In the genomic region with DNA sequence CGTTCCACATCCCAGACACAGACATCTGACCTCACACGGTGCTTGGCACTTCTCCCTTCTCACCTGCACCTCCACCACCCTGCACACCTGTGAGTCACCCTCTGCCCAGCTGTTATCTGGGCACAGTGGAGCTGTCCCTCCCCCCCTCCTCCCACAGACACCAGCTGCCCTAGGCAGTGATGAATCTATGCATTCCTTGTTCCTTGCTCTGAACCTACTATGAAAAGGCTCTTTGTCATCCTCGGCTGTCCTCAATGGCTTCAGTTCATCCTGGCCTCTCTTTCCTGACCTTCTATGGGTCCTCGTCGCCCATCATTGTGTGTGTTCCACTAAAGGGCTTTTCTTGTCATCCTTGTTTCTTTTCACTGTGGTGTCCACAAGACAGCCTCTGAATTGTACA, we compare ENCODE assay signal across 35 mouse cellular contexts. TPM values are rescaled to one million over a fixed set of nuclear protein-coding genes. Genes with fewer than 3 reads are reported as not detected.
A peak's percentile ranks its signal among the peaks of the same experiment; 100 is the strongest.
DNase-seq lines count a peak whose midpoint lies in the region; ATAC-seq and TF ChIP-seq lines count a peak whose summit lies in the region.
"Had no signal": no experiment of that assay in that cellular context is flagged by ENCODE, and none has a peak within 500 bp of the region (broad histone marks: within the 10 kb centered on the region; RNA-seq: fewer than 3 reads in every experiment).

No protein-coding gene starts in this region.

- H3K9ac ChIP-seq in hindbrain, embryonic 16.5 days (ENCODE audit: low read depth, low read length), result no peak overlapping the region
- H3K9ac ChIP-seq in hindbrain, embryonic 12.5 days, result no peak overlapping the region
- H3K9ac ChIP-seq: heart, embryonic 12.5 days; liver, embryonic 13.5 days; neural tube, embryonic 13.5 days had no signal

- TF ChIP-seq POLR2A in myocyte (IDR thresholded peaks at IDR 0.05; ENCODE audit: insufficient read length, low read depth), result no peak

- H3K36me3 ChIP-seq in hindbrain, embryonic 16.5 days (ENCODE audit: control insufficient read depth, insufficient read depth, low read length), result no peaks in the 10 kb centered on the region
- no peaks in the 10 kb centered on the region for H3K36me3 ChIP-seq in hindbrain, embryonic 12.5 days
- H3K36me3 ChIP-seq in megakaryocyte, embryonic 14.5 days (replicated peaks; ENCODE audit: low read length), result no peaks in the 10 kb centered on the region
- H3K36me3 ChIP-seq in myocyte (ENCODE audit: control insufficient read depth, insufficient read depth), result no peaks in the 10 kb centered on the region
- H3K36me3 ChIP-seq: forebrain, embryonic 10.5 days; heart, embryonic 12.5 days; liver, embryonic 13.5 days; neural tube, embryonic 13.5 days had no signal

- no peak overlapping the region for H3ac ChIP-seq in myocyte (ENCODE audit: control insufficient read depth, insufficient read length)

- 42% methylated on average over 5 of the region's 5 CpGs for WGBS in hindbrain, embryonic 16.5 days
- WGBS in hindbrain, embryonic 12.5 days, result 48% methylated on average over 5 of the region's 5 CpGs

- H3K4me3 ChIP-seq in hindbrain, embryonic 16.5 days (ENCODE audit: low read length), result no peak overlapping the region
- H3K4me3 ChIP-seq in hindbrain, embryonic 12.5 days, result no peak overlapping the region
- H3K4me3 ChIP-seq in megakaryocyte, embryonic 14.5 days (replicated peaks), result peak overlapping the region; percentile 24
- H3K4me3 ChIP-seq in myocyte, result no peak overlapping the region
- H3K4me3 ChIP-seq: forebrain, embryonic 10.5 days; gastrocnemius, adult 2 months; heart, embryonic 12.5 days; liver, embryonic 13.5 days; neural tube, embryonic 13.5 days had no signal

- peak; percentile 88 for DNase-seq in brain, adult 2 months (ENCODE audit: low read depth, low spot score)
- no peak for DNase-seq in adrenal gland, postnatal 36 days
- DNase-seq: adrenal gland, postnatal 10 days; cerebellum, adult 8-10 months; cerebellum, postnatal 36 days; gastrocnemius, adult 2 months; heart, postnatal 10 days; kidney, adult 18-20 months; kidney, postnatal 4 days; liver, embryonic 13.5 days; lung, adult 2 months; lung, postnatal 14 days; midbrain, embryonic 14.5 days; spleen, adult 18-20 months; thymus, postnatal 14 days had no signal

- no peak overlapping the region for H3K4me2 ChIP-seq in hindbrain, embryonic 16.5 days (ENCODE audit: low read length)
- H3K4me2 ChIP-seq in hindbrain, embryonic 12.5 days (replicated peaks), result no peak overlapping the region
- H3K4me2 ChIP-seq in myocyte (ENCODE audit: low read depth), result no peak overlapping the region
- H3K4me2 ChIP-seq: heart, embryonic 12.5 days; liver, embryonic 13.5 days; neural tube, embryonic 13.5 days had no signal

- H3K27ac ChIP-seq in hindbrain, embryonic 16.5 days (ENCODE audit: low read depth, low read length), result no peak overlapping the region
- no peak overlapping the region for H3K27ac ChIP-seq in hindbrain, embryonic 12.5 days
- H3K27ac ChIP-seq: forebrain, embryonic 10.5 days; gastrocnemius, adult 2 months; liver, embryonic 13.5 days; neural tube, embryonic 13.5 days had no signal

- H3K9me3 ChIP-seq in hindbrain, embryonic 16.5 days (ENCODE audit: control insufficient read depth, low read length), result no peaks in the 10 kb centered on the region
- no peaks in the 10 kb centered on the region for H3K9me3 ChIP-seq in hindbrain, embryonic 12.5 days (replicated peaks)
- H3K9me3 ChIP-seq in megakaryocyte, embryonic 14.5 days, result peaks cover 31% of the 10 kb centered on the region; the same call in 1 of the 2 replicates
- H3K9me3 ChIP-seq: forebrain, embryonic 10.5 days; heart, embryonic 12.5 days; liver, embryonic 13.5 days; neural tube, embryonic 13.5 days had no signal

- H3K27me3 ChIP-seq in hindbrain, embryonic 16.5 days (replicated peaks; ENCODE audit: control insufficient read depth, insufficient read depth, low read length), result peaks cover 4% of the 10 kb centered on the region; the same call in 1 of the 2 replicates
- peaks cover 15% of the 10 kb centered on the region for H3K27me3 ChIP-seq in hindbrain, embryonic 12.5 days
- peaks cover 7% of the 10 kb centered on the region for H3K27me3 ChIP-seq in megakaryocyte, embryonic 14.5 days (replicated peaks)
- H3K27me3 ChIP-seq in myocyte (ENCODE audit: control insufficient read depth, insufficient read depth, insufficient read length), result peaks cover 25% of the 10 kb centered on the region

- no peaks in the 10 kb centered on the region for H3K79me2 ChIP-seq in myocyte (ENCODE audit: control insufficient read depth, insufficient read depth)

- ATAC-seq in hindbrain, embryonic 16.5 days, result peak; percentile 57
- no peak for ATAC-seq in hindbrain, embryonic 12.5 days (ENCODE audit: low FRiP score)
- ATAC-seq in megakaryocyte, adult 5-6 weeks (ENCODE audit: poor library complexity, severe bottlenecking), result no peak
- ATAC-seq: inflammation-experienced regulatory T-cells, adult 6 months had no signal

- H3K4me1 ChIP-seq in hindbrain, embryonic 16.5 days (ENCODE audit: control insufficient read depth, insufficient read depth, low read depth, low read length), result peaks cover 5% of the 10 kb centered on the region; the same call in 1 of the 2 replicates
- H3K4me1 ChIP-seq in hindbrain, embryonic 12.5 days, result peaks cover 10% of the 10 kb centered on the region; the same call in 1 of the 2 replicates
- H3K4me1 ChIP-seq in megakaryocyte, embryonic 14.5 days, result no peaks in the 10 kb centered on the region
- H3K4me1 ChIP-seq: liver, embryonic 13.5 days had no signal

TF ChIP-seq in myocyte, 11 proteins besides CTCF, POLR2A, EP300 and RAD21:
- peak in 1 of 3 experiments; percentile 56 for TF ChIP-seq MYOG (IDR thresholded peaks at IDR 0.05; ENCODE audit: control insufficient read depth in 1 of 3, insufficient read depth in 1 of 3, insufficient read length in 2 of 3, low read depth in 2 of 3)
- no peak for TF ChIP-seq TCF3 (IDR thresholded peaks at IDR 0.05; ENCODE audit: insufficient read length, low read depth)
- TF ChIP-seq CEBPB (IDR thresholded peaks at IDR 0.05; ENCODE audit: insufficient read depth, poor library complexity, severe bottlenecking), result no peak
- TF ChIP-seq MYOD1 (IDR thresholded peaks at IDR 0.05; ENCODE audit: control insufficient read depth in 1 of 3, insufficient read length in 2 of 3, low read depth in 2 of 3), result peak in 2 of 3 experiments; percentile 52 to 91
- no peak for TF ChIP-seq SRF (IDR thresholded peaks at IDR 0.05; ENCODE audit: control insufficient read depth, insufficient read length, low read depth)

RNA-seq across cellular contexts. Expression of a gene that starts 3.8 kb away (rescaled TPM):
- 1.5 and 1.6 TPM in 2 replicates for polyA plus RNA-seq in hindbrain, embryonic 16.5 days (2015; fragmentation: Nextera tagmentation; extraction: Ambion mirVana)
- polyA plus RNA-seq in hindbrain, embryonic 12.5 days (2016; fragmentation: Nextera tagmentation; extraction: Ambion mirVana), result 0.25 and 0.34 TPM in 2 replicates
- not detected in 2 replicates for polyA plus RNA-seq in megakaryocyte, embryonic 14.5 days (2012; ENCODE audit: insufficient read depth, low replicate concordance)
- total RNA-seq in megakaryocyte, adult 5-6 weeks (2015), result not detected in 2 replicates
- total RNA-seq in megakaryocyte, adult 5-6 weeks (2017), result 0.08 TPM in 1 of 2 replicates, not detected in the other
- polyA plus RNA-seq in myocyte (2012; fragmentation: generic; extraction: Trizol), result not detected
- not detected for total RNA-seq in adrenal gland, postnatal 36 days (2021)
- total RNA-seq: gastrocnemius, adult 2 months; granulocyte monocyte progenitor cell, adult 5-6 weeks had no signal
- polyA plus RNA-seq: C2C12; heart, embryonic 12.5 days; inflammation-experienced regulatory T-cells, adult 6 months; kidney, embryonic 16.5 days; liver, embryonic 13.5 days; lung, adult 2 months had no signal

RNA-seq across cellular contexts. Expression of a gene that starts 20.9 kb away (rescaled TPM):
- 0.04 and 0.16 TPM in 2 replicates for polyA plus RNA-seq in hindbrain, embryonic 16.5 days (2015; fragmentation: Nextera tagmentation; extraction: Ambion mirVana)
- polyA plus RNA-seq in hindbrain, embryonic 12.5 days (2016; fragmentation: Nextera tagmentation; extraction: Ambion mirVana), result not detected in 2 replicates
- polyA plus RNA-seq in megakaryocyte, embryonic 14.5 days (2012; ENCODE audit: insufficient read depth, low replicate concordance), result not detected in 2 replicates
- total RNA-seq in megakaryocyte, adult 5-6 weeks (2015), result not detected in 2 replicates
- not detected in 2 replicates for total RNA-seq in megakaryocyte, adult 5-6 weeks (2017)
- 0.02 TPM for polyA plus RNA-seq in myocyte (2012; fragmentation: generic; extraction: Trizol)
- not detected for total RNA-seq in adrenal gland, postnatal 36 days (2021)
- total RNA-seq: gastrocnemius, adult 2 months; granulocyte monocyte progenitor cell, adult 5-6 weeks; heart, postnatal 10 days; left cerebral cortex, adult 18-20 months; megakaryocyte progenitor cell, adult 5-6 weeks had no signal
- polyA plus RNA-seq: C2C12; embryonic facial prominence, embryonic 11.5 days; forebrain, embryonic 10.5 days; hindbrain, embryonic 11.5 days; inflammation-experienced regulatory T-cells, adult 6 months; kidney, embryonic 16.5 days; limb, embryonic 14.5 days; lung, adult 2 months; midbrain, embryonic 14.5 days; neural tube, embryonic 13.5 days had no signal

RNA-seq across cellular contexts. Expression of a gene that starts 33.9 kb away (rescaled TPM):
- 0.06 and 0.11 TPM in 2 replicates for polyA plus RNA-seq in hindbrain, embryonic 16.5 days (2015; fragmentation: Nextera tagmentation; extraction: Ambion mirVana)
- polyA plus RNA-seq in hindbrain, embryonic 12.5 days (2016; fragmentation: Nextera tagmentation; extraction: Ambion mirVana), result 0.06 TPM in 1 of 2 replicates, not detected in the other
- polyA plus RNA-seq in megakaryocyte, embryonic 14.5 days (2012; ENCODE audit: insufficient read depth, low replicate concordance), result not detected in 2 replicates
- not detected in 2 replicates for total RNA-seq in megakaryocyte, adult 5-6 weeks (2015)
- total RNA-seq in megakaryocyte, adult 5-6 weeks (2017), result not detected in 2 replicates
- not detected for polyA plus RNA-seq in myocyte (2012; fragmentation: generic; extraction: Trizol)
- not detected for total RNA-seq in adrenal gland, postnatal 36 days (2021)
- total RNA-seq: gastrocnemius, adult 2 months; granulocyte monocyte progenitor cell, adult 5-6 weeks; left cerebral cortex, adult 18-20 months; left cerebral cortex, postnatal 36 days; megakaryocyte progenitor cell, adult 5-6 weeks had no signal
- polyA plus RNA-seq: brain, embryonic 14.5 days; C2C12; embryonic facial prominence, embryonic 11.5 days; forebrain, embryonic 10.5 days; hindbrain, embryonic 11.5 days; inflammation-experienced regulatory T-cells, adult 6 months; kidney, embryonic 16.5 days; midbrain, embryonic 14.5 days; neural tube, embryonic 13.5 days; testis, adult 2 months had no signal

RNA-seq across cellular contexts. Expression of a gene that starts 40.2 kb away (rescaled TPM):
- not detected in 2 replicates for polyA plus RNA-seq in hindbrain, embryonic 16.5 days (2015; fragmentation: Nextera tagmentation; extraction: Ambion mirVana)
- polyA plus RNA-seq in hindbrain, embryonic 12.5 days (2016; fragmentation: Nextera tagmentation; extraction: Ambion mirVana), result not detected in 2 replicates
- polyA plus RNA-seq in megakaryocyte, embryonic 14.5 days (2012; ENCODE audit: insufficient read depth, low replicate concordance), result not detected in 2 replicates
- total RNA-seq in megakaryocyte, adult 5-6 weeks (2015), result not detected in 2 replicates
- not detected in 2 replicates for total RNA-seq in megakaryocyte, adult 5-6 weeks (2017)
- 0.19 TPM for polyA plus RNA-seq in myocyte (2012; fragmentation: generic; extraction: Trizol)
- total RNA-seq in adrenal gland, postnatal 36 days (2021), result not detected
- total RNA-seq: adrenal gland, postnatal 10 days; gastrocnemius, adult 2 months; granulocyte monocyte progenitor cell, adult 5-6 weeks; heart, postnatal 10 days; left cerebral cortex, adult 18-20 months; left cerebral cortex, postnatal 36 days; megakaryocyte progenitor cell, adult 5-6 weeks had no signal
- polyA plus RNA-seq: brain, embryonic 14.5 days; C2C12; embryonic facial prominence, embryonic 11.5 days; forebrain, embryonic 10.5 days; heart, embryonic 12.5 days; hindbrain, embryonic 11.5 days; inflammation-experienced regulatory T-cells, adult 6 months; kidney, embryonic 16.5 days; limb, embryonic 14.5 days; liver, embryonic 13.5 days; lung, adult 2 months; midbrain, embryonic 14.5 days; neural tube, embryonic 13.5 days had no signal

RNA-seq across cellular contexts. Expression of a gene that starts 41.8 kb away (rescaled TPM):
- not detected in 2 replicates for polyA plus RNA-seq in hindbrain, embryonic 16.5 days (2015; fragmentation: Nextera tagmentation; extraction: Ambion mirVana)
- not detected in 2 replicates for polyA plus RNA-seq in hindbrain, embryonic 12.5 days (2016; fragmentation: Nextera tagmentation; extraction: Ambion mirVana)
- not detected in 2 replicates for polyA plus RNA-seq in megakaryocyte, embryonic 14.5 days (2012; ENCODE audit: insufficient read depth, low replicate concordance)
- total RNA-seq in megakaryocyte, adult 5-6 weeks (2015), result not detected in 2 replicates
- not detected in 2 replicates for total RNA-seq in megakaryocyte, adult 5-6 weeks (2017)
- 0.04 TPM for polyA plus RNA-seq in myocyte (2012; fragmentation: generic; extraction: Trizol)
- under 1 TPM in 1 of 2 experiments, not detected in 1; 0.17 TPM for total RNA-seq in adrenal gland, postnatal 36 days (2021)
- total RNA-seq: gastrocnemius, adult 2 months; granulocyte monocyte progenitor cell, adult 5-6 weeks; heart, postnatal 10 days; left cerebral cortex, adult 18-20 months; left cerebral cortex, postnatal 36 days; megakaryocyte progenitor cell, adult 5-6 weeks had no signal
- polyA plus RNA-seq: brain, embryonic 14.5 days; C2C12; embryonic facial prominence, embryonic 11.5 days; forebrain, embryonic 10.5 days; heart, embryonic 12.5 days; hindbrain, embryonic 11.5 days; inflammation-experienced regulatory T-cells, adult 6 months; kidney, embryonic 16.5 days; limb, embryonic 14.5 days; liver, embryonic 13.5 days; lung, adult 2 months; midbrain, embryonic 14.5 days; neural tube, embryonic 13.5 days had no signal
